Mouse (Mus musculus): Measurements from ENCODE around the gene Cd320.

GRCm38 (mm10) chr17:33890533-33891059 is 47.7 kb downstream of the Cd320 start, which contains the start of gene Kifc1:
- TF ChIP-seq CTCF (IDR thresholded peaks at IDR 0.05; ENCODE audit: extremely low read depth, insufficient read depth, insufficient read length, insufficient replicate concordance) (peak; percentile 99), POLR2A (IDR thresholded peaks at IDR 0.05; ENCODE audit: low read depth, low read length) (no peak)
